Mouse (Mus musculus) neutrophil, adult 5-6 weeks (primary cell): ENCODE data around the gene Rab10. TPM values are rescaled to one million over a fixed set of nuclear protein-coding genes. Genes with fewer than 3 reads are reported as not detected.
A peak's percentile ranks its signal among the peaks of the same experiment; 100 is the strongest.

ENCODE experiments used
- ATAC-seq: fragments of 151-379, 151-347 bp; 2 replicates; pipeline ENCODE4 v1.8.0; 2017; ENCODE audit warnings: mild to moderate bottlenecking, moderate TSS enrichment; ENCODE audit not compliant: insufficient number of reproducible peaks, poor library complexity, low FRiP score, severe bottlenecking; ENCODE audit errors: extremely low read depth
- total RNA-seq: library from RNA; stranded (forward); fragments of 200-1000 nt; gene quantifications from 2 replicates; pipeline ENCODE4 v1.2.3, GENCODE M21; 2017

The Rab10 gene
- total RNA-seq, 1 experiment from 2014 or later = 93.8 TPM

GRCm38 (mm10) chr12:3253591-3253990, 56.2 kb downstream of the Rab10 start:
- no peak for ATAC-seq

- ATAC-seq = no peak
Observed at GRCm38 (mm10) chr12:3246091-3246490, 63.7 kb downstream of the Rab10 start.

GRCm38 (mm10) chr12:3239544-3239943, 70.2 kb downstream of the Rab10 start:
- no peak for ATAC-seq

- ATAC-seq = no peak
Observed at GRCm38 (mm10) chr12:3238361-3239051, 71.3 kb downstream of the Rab10 start.

- no peak for ATAC-seq
Observed at GRCm38 (mm10) chr12:3237799-3238198, 72.0 kb downstream of the Rab10 start.

- ATAC-seq = no peak
Observed at GRCm38 (mm10) chr12:3236831-3237681, 72.7 kb downstream of the Rab10 start.

- no peak for ATAC-seq
Observed at GRCm38 (mm10) chr12:3236163-3236641, 73.6 kb downstream of the Rab10 start.

- ATAC-seq = peak; percentile 53
Observed at GRCm38 (mm10) chr12:3235646-3236161, 74.1 kb downstream of the Rab10 start.

GRCm38 (mm10) chr12:3235124-3235631, 74.6 kb downstream of the Rab10 start:
- peak; percentile 81 for ATAC-seq

- no peak for ATAC-seq
Observed at GRCm38 (mm10) chr12:3234061-3234460, 75.7 kb downstream of the Rab10 start.

GRCm38 (mm10) chr12:3223352-3223751, 86.4 kb downstream of the Rab10 start:
- no peak for ATAC-seq

GRCm38 (mm10) chr12:3210181-3210580, 99.6 kb downstream of the Rab10 start:
- ATAC-seq = no peak

GRCm38 (mm10) chr12:3209163-3209562, 100.6 kb downstream of the Rab10 start:
- no peak for ATAC-seq

Other genes starting within 250 kb of the Rab10 start
- gene Kif3c, start 55.2 kb upstream of the Rab10 start, total RNA-seq = 7.1 and 10.9 TPM in 2 replicates
- 53.3 and 62.8 TPM in 2 replicates for gene Asxl2, start 116.9 kb upstream of the Rab10 start, total RNA-seq